Mouse (Mus musculus): ENCODE results near the gene Kalrn.

- no peak for TF ChIP-seq CTCF (conservative IDR thresholded peaks at IDR 0.05; ENCODE audit: low read length)
- no peak for TF ChIP-seq NANOG (IDR thresholded peaks at IDR 0.05; ENCODE audit: borderline replicate concordance, low read length)
- no peak for TF ChIP-seq POU5F1 (IDR thresholded peaks at IDR 0.05; ENCODE audit: borderline replicate concordance, low read length)
Observed at GRCm38 (mm10) chr16:34543754-34544153, 29.6 kb downstream of the Kalrn start.

All from E14TG2a.4 (cell line).